Mouse (Mus musculus) adrenal gland, adult 18-20 months (tissue): Measurements from ENCODE around the gene Cited4. TPM values are rescaled to one million over a fixed set of nuclear protein-coding genes. Genes with fewer than 3 reads are reported as not detected.

Experiments used
- total RNA-seq, 2 experiments: library from RNA; stranded (reverse); gene quantifications; 1 replicate in 1 of 2; 2 replicates in 1 of 2; pipeline ENCODE4 v1.2.3; 2021

Gene Cited4
- total RNA-seq, 2 experiments from 2014 or later: 15.2 to 24.0 TPM

Other genes with a start within 250 kb of the Cited4 start
- not detected for gene Slfnl1, start 134.3 kb upstream of the Cited4 start, total RNA-seq
- 10 to 100 TPM; 30.1 to 33.6 TPM for gene Ctps, start 96.3 kb upstream of the Cited4 start, total RNA-seq
- not detected for gene Gm8439, start 77.8 kb upstream of the Cited4 start, total RNA-seq
- 1 to 10 TPM; 1.5 to 3.1 TPM for gene Kcnq4, start 82.0 kb downstream of the Cited4 start, total RNA-seq
- gene Nfyc, start 165.0 kb downstream of the Cited4 start, total RNA-seq: 10 to 100 TPM; 53.9 to 57.2 TPM
- 1 to 10 TPM; 9.2 to 10.0 TPM for gene Rims3, start 188.2 kb downstream of the Cited4 start, total RNA-seq